Mouse (Mus musculus) erythroblast, embryonic 14.5 days (primary cell): ENCODE measurements around the gene Spryd7. TPM values are rescaled to one million over a fixed set of nuclear protein-coding genes. Genes with fewer than 3 reads are reported as not detected.

ENCODE experiments used
- H3K27me3 ChIP-seq: 2 replicates; pipeline ENCODE4 v1.6.1; 2012; ENCODE audit warnings: inconsistent platforms; ENCODE audit not compliant: control insufficient read depth
- H3K36me3 ChIP-seq: 2 replicates; pipeline ENCODE4 v1.6.1; 2012; ENCODE audit warnings: mild to moderate bottlenecking, inconsistent platforms; ENCODE audit not compliant: control insufficient read depth
- H3K4me1 ChIP-seq: 2 replicates; pipeline ENCODE4 v1.6.1; 2012; ENCODE audit warnings: inconsistent platforms; ENCODE audit not compliant: control insufficient read depth
- H3K4me3 ChIP-seq: replicated peaks from 2 replicates; pipeline ENCODE3; 2012; ENCODE audit warnings: moderate library complexity, mild to moderate bottlenecking, inconsistent platforms
- H3K9me3 ChIP-seq: 2 replicates; pipeline ENCODE4 v1.6.1; 2012; ENCODE audit warnings: low read length, inconsistent platforms, mixed read lengths; ENCODE audit not compliant: control insufficient read depth
- GATA1 ChIP-seq: IDR thresholded peaks from 2 replicates; pipeline ENCODE4 v1.6.1; 2012; ENCODE audit warnings: low read length, inconsistent platforms, mixed read lengths
- TAL1 ChIP-seq: IDR thresholded peaks from 3 replicates; pipeline ENCODE4 v1.6.1; 2012; ENCODE audit warnings: low read length, inconsistent platforms, mixed read lengths
- polyA plus RNA-seq: library from polyadenylated mRNA; stranded (reverse); fragments of >175 nt; gene quantifications from 2 replicates; pipeline ENCODE4 v1.2.3, GENCODE M21; 2012

Spryd7 gene
- polyA plus RNA-seq, 1 experiment, result 0.37 TPM

- TF ChIP-seq TAL1, result no peak
- no peak for TF ChIP-seq GATA1
- H3K4me3 ChIP-seq, result no peak overlapping the region
Observed at GRCm38 (mm10) chr14:61518659-61519480, 37.8 kb downstream of the Spryd7 start.

GRCm38 (mm10) chr14:61516471-61517426 lies 39.9 kb downstream of the Spryd7 start:
- TF ChIP-seq TAL1, result no peak
- no peak for TF ChIP-seq GATA1
- Histone ChIP-seq H3K4me1 (peaks cover 17% of the 10 kb centered on the region), H3K9me3 (0 out of 2 replicates have a peak, but pooled peaks cover 2% of the 10 kb centered on the region), H3K36me3 (no peaks in the 10 kb centered on the region), H3K4me3 (no peak overlapping the region), H3K27me3 (no peaks in the 10 kb centered on the region)

More at GRCm38 (mm10) chr14:61518659-61519480, 37.8 kb downstream of the Spryd7 start:
- H3K27me3 ChIP-seq, result no peaks in the 10 kb centered on the region
- H3K4me1 ChIP-seq, result peaks cover 17% of the 10 kb centered on the region
- no peaks in the 10 kb centered on the region for H3K36me3 ChIP-seq
- no peaks in the 10 kb centered on the region for H3K9me3 ChIP-seq

- no peak overlapping the region for H3K4me3 ChIP-seq
- H3K27me3 ChIP-seq, result no peaks in the 10 kb centered on the region
- no peak for TF ChIP-seq GATA1
- no peak for TF ChIP-seq TAL1
- peaks cover 5% of the 10 kb centered on the region for H3K4me1 ChIP-seq
- H3K9me3 ChIP-seq, result peaks cover 4% of the 10 kb centered on the region; the same call in 1 of the 2 replicates
- H3K36me3 ChIP-seq, result no peaks in the 10 kb centered on the region
Observed at GRCm38 (mm10) chr14:61511494-61511893, 45.2 kb downstream of the Spryd7 start.

DNA sequence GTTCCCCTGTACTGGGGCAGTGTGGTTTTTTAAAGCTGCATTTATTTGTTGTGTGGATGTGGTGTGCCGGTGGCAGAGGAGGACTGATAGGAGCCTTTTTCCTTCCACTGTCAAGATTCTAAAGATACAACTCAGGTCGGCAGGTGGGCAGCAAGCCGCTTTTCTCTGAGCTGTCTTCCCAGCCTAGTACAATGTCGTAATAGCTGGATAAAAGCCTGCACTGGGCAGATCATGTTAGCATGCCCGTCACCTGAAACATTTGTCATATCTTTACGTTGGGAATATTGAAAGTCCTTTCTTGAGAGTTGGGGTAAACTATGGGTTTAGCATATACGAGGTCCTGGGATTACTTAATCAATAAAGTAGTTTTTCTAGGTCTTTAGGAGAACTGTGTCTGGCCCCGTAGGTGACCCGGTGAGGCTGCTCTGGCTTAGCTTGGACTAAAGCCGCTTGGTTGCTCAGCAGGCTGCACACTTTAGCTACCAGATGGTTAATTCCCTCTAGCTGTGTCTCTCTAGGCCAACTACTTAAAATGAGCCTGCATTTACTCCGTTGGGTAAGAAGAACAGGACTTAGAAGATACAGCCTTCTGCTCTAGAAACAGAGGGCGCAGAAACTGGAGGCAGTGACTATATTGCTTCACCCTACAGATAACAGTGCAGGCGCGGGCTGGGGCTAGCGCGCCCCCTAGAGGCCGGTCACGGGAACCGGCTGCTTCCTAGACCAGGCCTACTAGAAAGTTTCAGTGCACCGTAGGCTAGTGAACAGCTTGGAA lies 58.8 kb downstream of the Spryd7 start:
- no peaks in the 10 kb centered on the region for H3K27me3 ChIP-seq
- H3K9me3 ChIP-seq, result no peaks in the 10 kb centered on the region
- H3K4me3 ChIP-seq, result no peak overlapping the region
- no peaks in the 10 kb centered on the region for H3K36me3 ChIP-seq
- TF ChIP-seq GATA1, result no peak
- TF ChIP-seq TAL1, result no peak
- no peaks in the 10 kb centered on the region for H3K4me1 ChIP-seq

- TF ChIP-seq GATA1 (no peak), TAL1 (no peak)
- H3K4me1 ChIP-seq, result no peaks in the 10 kb centered on the region
- no peak overlapping the region for H3K4me3 ChIP-seq
- peaks cover 2% of the 10 kb centered on the region; the same call in 1 of the 2 replicates for H3K9me3 ChIP-seq
- no peaks in the 10 kb centered on the region for H3K36me3 ChIP-seq
- H3K27me3 ChIP-seq, result no peaks in the 10 kb centered on the region
Observed at GRCm38 (mm10) chr14:61493511-61494135, 63.1 kb downstream of the Spryd7 start.

Other genes with a start within 250 kb of the Spryd7 start
- gene Arl11, start 247.1 kb downstream of the Spryd7 start, polyA plus RNA-seq, result 0.07 TPM in 1 of 2 replicates, not detected in the other
- 0.01 and 0.02 TPM in 2 replicates for gene Ebpl, start 196.4 kb downstream of the Spryd7 start, polyA plus RNA-seq
- gene Kpna3, start 117.0 kb downstream of the Spryd7 start, polyA plus RNA-seq, result 0.23 and 0.49 TPM in 2 replicates
- not detected in 2 replicates for gene Trim13, start 41.4 kb upstream of the Spryd7 start, polyA plus RNA-seq
- gene Kcnrg, start 50.6 kb upstream of the Spryd7 start, polyA plus RNA-seq, result not detected in 2 replicates